Mouse (Mus musculus): ENCODE measurements around the gene Pgm2. TPM values are rescaled to one million over a fixed set of nuclear protein-coding genes. Genes with fewer than 3 reads are reported as not detected.

Pgm2 gene
- 18.1 TPM for total RNA-seq (2023)

DNA sequence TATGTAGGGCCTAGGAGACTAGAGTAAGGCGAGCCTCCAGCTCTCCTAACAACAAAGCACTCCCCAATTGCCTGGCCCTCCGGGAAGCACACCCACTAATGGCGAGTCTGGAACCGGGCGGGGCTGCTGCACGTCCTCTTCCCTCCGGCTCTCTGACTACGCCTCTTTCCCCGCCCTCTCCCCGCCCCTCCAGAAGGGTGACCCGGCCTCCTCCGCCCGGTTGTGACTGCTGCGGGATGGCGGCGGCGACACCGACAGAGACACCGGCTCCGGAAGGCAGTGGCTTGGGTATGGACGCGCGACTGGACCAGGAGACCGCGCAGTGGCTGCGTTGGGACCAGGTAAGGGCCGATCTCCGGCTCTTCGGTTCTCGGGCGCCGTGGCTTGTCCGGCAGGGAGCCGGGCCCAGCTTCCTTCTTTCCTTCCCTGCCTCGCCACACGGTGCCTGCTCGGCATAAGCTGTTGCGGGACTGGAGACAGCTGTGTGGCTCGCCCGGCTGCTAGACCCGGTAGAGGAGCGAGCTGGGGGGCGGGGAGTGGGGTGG lies at the start of gene Pgm2:
Gene Pgm2 (plus strand): TSS at position 203 of the 545 bp plus-strand sequence.

DNA sequence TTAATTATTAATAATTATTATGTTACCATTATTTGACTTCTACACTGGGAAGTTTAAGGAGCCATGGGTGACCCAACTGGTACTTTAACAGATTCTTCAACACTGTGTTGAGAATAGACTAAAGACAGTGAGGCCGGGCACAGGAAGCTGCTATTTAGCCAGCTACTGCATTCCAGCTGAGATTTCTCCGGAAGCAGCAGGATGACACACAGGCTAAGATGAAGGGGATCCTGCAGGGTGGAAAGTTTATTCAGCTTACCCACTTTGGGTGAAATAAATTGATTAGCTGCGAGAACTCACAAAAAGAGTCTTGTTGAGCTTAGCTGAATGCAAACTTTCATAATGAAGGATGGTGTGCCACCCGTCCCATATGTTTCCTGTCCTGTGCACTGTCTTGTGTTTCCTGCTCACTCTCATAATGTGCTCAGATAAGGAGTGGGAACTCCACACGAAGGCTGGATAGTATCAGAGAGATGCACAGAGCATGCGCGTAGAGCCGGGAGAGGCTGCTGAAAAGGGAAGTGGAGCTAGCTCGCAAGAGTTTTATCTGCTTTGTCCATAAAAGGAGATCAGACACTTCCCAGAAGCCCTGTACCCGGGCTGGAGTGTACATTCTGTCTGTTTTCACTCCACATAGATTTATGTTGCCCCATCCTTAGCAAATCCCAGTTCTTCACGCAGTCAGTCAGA lies 63.3 kb downstream of the Pgm2 start, which contains the start of gene Tbc1d1:
Gene Tbc1d1 (plus strand): TSS at position 445 of the 690 bp plus-strand sequence.

Other genes starting within 250 kb of the Pgm2 start
- gene Rell1, start 124.1 kb upstream of the Pgm2 start, total RNA-seq (2023) = 19.2 TPM
- gene Tbc1d1, start 63.4 kb downstream of the Pgm2 start, total RNA-seq (2023) = 81.4 TPM

Measured in CD8-positive naive resting alpha-beta T cell, adult 57 days (primary cell).